Mouse (Mus musculus) R1 (cell line): Measurements from ENCODE around the gene 1500011B03Rik.

Source experiments
- DNase-seq: peaks from one replicate; pipeline ENCODE4 v3.0.0-alpha.2; 2018; ENCODE audit warnings: low read depth, low spot score

Gene 1500011B03Rik

DNA sequence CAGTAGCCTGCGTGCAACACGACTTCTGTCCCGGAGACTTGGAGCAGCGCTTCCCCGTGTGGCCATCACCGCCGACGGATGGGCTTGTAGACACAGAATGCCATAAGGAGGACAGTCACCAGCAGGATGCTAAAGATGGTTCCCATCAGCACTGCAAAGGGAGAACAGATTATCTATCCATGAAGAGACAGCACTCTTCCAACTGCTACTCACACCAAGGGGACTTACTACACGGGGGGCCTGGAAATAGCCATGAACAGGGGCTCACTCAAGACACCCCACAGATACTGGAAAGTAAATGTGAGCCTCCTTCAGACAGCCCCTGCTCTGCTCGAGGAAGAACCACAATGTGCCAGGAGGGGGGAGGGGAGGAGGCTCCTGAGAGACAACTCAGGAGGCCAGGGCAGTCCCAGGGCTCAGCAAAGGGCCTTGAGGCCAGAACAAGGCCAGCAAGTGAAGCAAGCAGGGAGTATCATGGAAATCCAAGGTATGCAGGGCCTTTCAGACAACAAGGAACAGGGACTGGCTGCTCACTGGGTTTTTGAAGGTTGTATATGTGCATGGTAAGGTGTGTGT lies 14.0 kb downstream of the 1500011B03Rik start:
- DNase-seq: no peak

GRCm38 (mm10) chr5:114808385-114808784 lies 14.9 kb downstream of the 1500011B03Rik start:
- no peak for DNase-seq

GRCm38 (mm10) chr5:114807893-114808292 lies 15.4 kb downstream of the 1500011B03Rik start:
- DNase-seq: no peak

GRCm38 (mm10) chr5:114807468-114807867 lies 15.8 kb downstream of the 1500011B03Rik start:
- no peak for DNase-seq

DNA sequence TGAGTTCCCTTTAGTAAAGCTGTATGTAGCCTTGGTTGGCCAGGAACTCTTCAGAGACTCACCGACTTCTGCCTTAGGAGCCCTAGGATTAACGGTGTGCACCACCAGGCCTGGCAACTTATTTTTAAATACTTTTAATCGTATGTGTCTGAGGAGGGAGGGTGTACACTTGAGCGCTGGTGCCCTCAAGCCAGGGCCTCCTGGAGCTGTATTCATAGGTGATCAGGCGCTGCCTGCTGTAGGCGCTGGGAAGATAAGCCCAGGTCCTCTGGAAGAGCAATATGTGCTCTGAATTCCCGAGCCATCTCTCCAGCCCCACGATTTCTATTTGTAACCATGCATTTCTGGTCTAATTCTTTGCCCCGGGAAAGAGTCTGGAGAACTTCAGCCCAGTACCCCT lies 16.2 kb downstream of the 1500011B03Rik start:
- no peak for DNase-seq

DNA sequence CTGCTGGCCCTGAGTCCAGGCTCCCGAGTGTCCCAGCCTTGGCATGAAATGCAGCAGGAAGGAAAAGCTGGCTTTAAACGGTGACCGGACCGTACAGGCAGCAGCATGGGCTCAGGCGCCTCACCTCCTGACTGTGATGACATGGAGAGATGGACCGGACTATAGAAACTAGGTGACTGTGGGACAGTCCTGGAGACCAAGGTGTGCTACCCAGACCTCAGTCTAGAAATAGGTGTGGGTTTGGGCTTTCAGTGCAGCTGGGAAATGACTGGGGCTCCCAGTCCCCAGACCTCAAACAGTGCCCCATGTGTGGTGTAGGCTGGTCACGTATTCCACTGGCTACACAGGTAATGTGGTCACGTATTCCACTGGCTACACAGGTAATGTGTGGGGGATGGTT lies 16.6 kb downstream of the 1500011B03Rik start:
- DNase-seq: no peak

- DNase-seq: peak; percentile 43
These were observed 17.6 kb downstream of the 1500011B03Rik start for GRCm38 (mm10) chr5:114805436-114806350.

GRCm38 (mm10) chr5:114804958-114805357 lies 18.3 kb downstream of the 1500011B03Rik start:
- DNase-seq: peak; percentile 63

- no peak for DNase-seq
These were observed 18.9 kb downstream of the 1500011B03Rik start for GRCm38 (mm10) chr5:114804335-114804734.

DNA sequence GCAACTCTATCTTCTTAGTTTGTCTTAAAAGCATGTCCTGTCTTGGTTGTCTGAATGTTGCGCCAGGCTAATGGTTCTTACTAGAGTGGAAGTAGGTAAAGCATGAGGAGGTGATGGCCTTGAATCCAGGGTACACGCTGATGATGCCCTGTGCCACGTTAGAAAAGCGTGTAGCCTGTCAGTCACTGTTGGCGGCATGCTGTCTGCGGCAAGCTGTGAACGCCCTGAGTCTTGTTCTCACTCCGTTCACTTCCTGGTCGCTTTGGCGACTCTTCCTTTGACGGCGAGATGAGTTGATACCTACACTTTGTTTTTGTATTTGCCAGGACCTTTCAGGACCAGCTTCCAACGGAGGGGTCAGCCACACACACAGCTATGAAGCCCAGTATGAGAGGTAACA lies 20.0 kb downstream of the 1500011B03Rik start:
- no peak for DNase-seq

DNA sequence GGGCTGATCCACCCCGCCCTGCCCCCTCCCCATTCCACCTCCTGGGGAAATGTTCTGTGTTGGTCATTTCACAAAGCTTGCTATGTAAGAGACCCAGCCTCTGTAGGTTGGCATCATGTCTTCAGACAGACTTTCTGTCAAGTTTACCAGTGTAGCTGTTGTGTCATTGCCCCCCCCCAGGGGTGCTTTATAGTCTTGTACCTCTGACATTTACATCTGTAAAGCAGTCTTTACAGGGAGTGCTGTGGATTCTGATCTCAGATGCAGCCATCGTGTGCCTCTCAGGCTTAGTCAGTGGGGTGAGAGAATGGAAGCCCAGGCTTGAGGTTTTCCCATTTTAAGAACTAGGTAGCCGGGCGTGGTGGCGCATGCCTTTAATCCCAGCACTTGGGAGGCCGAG lies 21.4 kb downstream of the 1500011B03Rik start:
- DNase-seq: peak; percentile 97

- peak; percentile 94 for DNase-seq
These were observed 22.2 kb downstream of the 1500011B03Rik start for GRCm38 (mm10) chr5:114801049-114801448.

DNA sequence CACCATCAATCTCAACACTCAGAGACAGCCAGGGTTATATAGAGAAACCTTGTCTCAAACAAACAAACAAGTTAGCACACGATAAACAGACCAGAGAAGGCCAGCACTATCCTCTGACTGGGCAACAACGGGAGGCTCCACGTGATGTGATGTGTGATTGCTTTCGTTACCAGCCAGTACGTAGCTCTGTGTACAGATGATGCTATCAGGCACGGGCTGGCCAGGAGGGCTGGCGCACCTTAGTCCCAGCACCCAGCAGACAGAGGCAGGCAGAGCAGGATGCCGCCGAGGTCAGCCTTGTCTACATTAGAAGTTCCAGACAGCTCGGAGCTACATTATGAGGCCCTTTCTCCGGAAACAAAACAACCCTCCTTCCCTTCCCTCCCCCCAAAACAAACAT lies 23.4 kb downstream of the 1500011B03Rik start:
- no peak for DNase-seq

DNA sequence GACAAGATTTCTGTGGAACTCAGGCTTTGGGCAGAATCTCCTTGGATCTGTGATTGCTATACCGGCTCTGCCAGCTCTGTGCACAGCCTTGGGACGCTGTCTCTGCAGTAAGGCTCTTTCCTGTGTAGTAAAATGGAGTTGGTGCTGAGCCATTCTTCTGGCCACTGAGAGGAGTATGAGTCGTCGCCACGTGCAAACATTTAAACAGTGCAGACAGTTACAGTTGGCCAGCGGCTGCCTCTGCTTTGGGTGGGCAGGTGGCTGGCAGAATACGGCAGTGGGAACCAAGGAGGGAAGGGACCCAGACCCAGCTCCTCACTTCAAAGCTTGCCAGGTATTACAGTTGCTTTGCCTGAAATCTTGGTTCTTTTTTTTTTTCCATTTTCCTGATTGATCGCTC lies 26.0 kb downstream of the 1500011B03Rik start:
- DNase-seq: no peak

GRCm38 (mm10) chr5:114796299-114797012 lies 26.8 kb downstream of the 1500011B03Rik start:
- DNase-seq: peak; percentile 45

GRCm38 (mm10) chr5:114795653-114796052 lies 27.6 kb downstream of the 1500011B03Rik start:
- DNase-seq: no peak

GRCm38 (mm10) chr5:114795231-114795630 lies 28.0 kb downstream of the 1500011B03Rik start:
- peak; percentile 40 for DNase-seq

GRCm38 (mm10) chr5:114794609-114795008 lies 28.7 kb downstream of the 1500011B03Rik start:
- DNase-seq: no peak

GRCm38 (mm10) chr5:114793317-114793716 lies 30.0 kb downstream of the 1500011B03Rik start:
- no peak for DNase-seq

DNA sequence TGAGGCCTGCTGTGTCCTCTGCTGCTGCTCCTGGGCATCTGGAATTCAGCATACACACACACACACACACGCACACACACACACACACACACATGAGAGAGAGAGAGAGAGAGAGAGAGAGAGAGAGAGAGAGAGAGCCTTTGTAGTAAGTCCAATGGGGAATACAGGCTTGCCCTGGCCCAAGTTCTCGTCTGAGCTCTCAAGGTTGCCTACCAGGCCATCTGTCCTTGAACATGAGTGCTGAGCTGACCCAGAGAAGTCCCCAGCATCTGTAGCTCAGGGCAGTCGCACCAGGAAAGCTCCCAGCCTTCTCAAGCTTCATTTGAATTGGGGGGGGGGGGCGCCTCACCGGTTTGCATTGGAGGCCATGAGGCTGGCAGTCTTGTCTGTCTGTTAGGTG lies 38.1 kb downstream of the 1500011B03Rik start:
- DNase-seq: no peak

DNA sequence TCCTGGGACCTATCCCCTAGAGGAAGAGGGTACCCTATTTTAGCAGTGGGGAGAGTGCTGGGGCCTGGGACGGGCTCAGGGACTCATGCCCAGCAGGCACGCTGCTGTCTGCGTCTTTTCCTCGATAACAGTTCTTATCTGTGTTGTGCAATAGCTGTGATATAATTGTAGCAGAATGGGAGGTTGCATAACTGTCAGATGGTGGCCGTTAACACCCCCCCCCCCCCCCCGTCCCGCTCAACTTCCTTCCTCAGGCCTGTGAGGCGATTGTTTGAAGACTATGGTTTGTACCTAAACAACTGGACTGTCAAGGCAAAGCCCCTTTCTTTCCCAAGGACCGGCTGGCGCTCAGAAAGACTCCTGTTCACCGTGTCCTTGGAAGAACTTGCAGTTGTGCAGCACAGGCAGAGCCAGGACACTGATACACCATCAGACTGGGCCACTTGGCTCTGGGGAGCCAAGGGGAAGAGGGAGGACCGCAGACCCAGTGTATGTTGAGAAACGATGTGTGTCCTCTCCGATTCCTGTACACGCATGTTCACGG lies 38.6 kb downstream of the 1500011B03Rik start:
- DNase-seq: no peak
